Mouse (Mus musculus) urinary bladder, postnatal 36 days (tissue): ENCODE measurements around the gene Fbxo11.

Experiments used
- DNase-seq, 2 experiments: peaks; one replicate each; pipeline ENCODE4 v3.0.0; 2022; ENCODE audit warnings: low spot score in 2 of 2, mixed read lengths in 1 of 2

The Fbxo11 gene

DNA sequence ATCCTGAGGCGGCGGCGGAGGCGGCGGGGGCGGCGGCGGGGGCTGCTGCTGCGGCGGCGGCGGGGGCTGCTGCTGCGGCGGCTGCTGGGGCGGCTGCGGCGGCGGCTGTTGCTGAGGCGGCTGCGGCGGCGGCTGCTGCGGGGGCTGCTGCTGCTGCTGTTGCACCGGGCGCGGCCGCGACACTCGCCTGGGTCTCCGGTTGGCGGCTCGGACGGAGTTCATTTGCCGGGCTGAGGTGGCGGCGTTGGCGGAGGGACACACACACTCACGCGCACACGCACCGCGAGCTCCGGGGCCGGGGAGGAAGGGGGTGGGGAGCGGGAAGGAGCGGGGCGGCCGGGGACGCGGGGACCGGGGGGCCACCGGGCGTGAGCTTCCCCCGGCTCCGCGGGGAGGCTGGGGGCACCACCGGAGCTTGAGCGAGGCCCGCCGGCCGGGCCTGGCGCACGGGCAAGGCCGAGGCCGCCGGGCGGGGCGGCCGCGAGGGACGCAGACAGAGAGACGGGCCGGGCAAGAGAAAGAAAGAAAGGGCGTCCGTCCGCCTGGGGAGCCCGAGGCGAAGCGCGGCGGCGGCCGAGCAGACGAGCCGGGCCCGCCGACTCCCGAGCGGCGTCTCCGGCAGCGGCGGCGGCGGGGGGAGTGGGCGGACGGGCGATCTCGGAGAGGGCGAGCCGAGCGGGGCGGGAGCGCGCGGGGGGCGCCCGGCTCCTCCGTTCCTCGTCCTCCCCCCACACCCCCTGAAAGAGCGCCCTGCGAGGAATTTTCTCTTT is at the start of gene Fbxo11:
Gene Fbxo11, minus strand, starts transcription at position 261 of the 770 bp plus-strand sequence.
- DNase-seq: peak; percentile 48 to 50

DNA sequence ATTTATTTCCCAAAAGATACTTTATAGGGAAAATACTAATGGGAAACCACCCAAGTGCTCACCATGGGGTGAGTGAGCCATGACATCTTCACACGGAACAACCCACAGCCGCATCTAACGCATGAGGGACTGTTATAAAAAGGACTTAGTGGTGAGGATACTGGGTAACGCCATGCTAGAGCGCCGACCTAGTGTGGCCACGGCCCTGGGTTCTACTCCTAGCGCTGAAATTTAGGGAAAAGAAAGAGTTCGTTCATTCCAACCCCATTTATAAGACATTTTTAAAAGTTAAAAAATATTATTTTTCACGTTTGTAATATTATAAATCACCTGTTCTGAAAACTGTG is 48.8 kb upstream of the Fbxo11 start:
- DNase-seq: no peak

DNA sequence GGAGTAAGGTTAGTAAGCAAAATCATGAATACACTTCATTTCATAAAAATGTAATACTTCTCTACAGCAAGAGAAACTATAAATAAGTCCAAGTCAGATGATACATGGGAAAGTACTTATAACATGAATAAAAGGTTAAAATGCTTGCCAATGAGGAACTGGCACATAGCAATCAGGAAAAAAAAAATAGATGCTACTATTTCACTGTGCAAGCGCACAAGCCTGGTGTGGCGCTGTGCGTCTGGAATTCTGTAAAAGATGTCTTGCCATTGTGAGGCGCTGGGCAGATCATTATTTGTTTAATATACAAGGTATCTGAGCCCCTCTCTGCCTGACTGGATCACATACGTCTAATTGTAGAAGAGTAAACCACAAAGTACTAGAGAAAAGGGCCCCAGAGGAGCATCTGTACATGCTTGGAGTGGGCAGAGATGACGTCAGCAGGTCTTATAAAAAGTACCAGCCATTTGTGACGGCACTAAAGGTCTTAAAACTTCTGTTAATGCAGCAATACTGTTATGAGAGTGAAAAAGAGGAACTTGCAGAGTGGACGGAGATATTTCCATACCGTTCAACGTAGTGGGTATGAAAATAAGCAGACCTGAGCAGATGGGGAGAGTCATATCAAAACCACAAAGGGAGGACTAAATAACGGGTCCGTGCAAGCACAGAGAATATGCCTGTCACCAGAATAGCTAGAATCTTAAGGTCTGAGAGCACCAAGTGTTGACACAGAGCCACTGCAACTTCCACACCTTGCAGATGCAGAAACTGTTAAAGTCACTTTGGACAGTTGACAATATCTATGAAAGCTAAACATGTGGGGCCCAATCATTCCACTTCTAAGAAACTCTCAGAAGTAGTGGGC is 48.2 kb upstream of the Fbxo11 start:
- no peak for DNase-seq

- peak in 1 of 2 experiments; percentile 13 for DNase-seq
Measured at GRCm38 (mm10) chr17:88111865-88112645, 47.0 kb upstream of the Fbxo11 start.

- peak in 1 of 2 experiments; percentile 31 for DNase-seq
Measured at GRCm38 (mm10) chr17:88111081-88111796, 46.1 kb upstream of the Fbxo11 start.

GRCm38 (mm10) chr17:88107708-88108107 is 42.6 kb upstream of the Fbxo11 start:
- DNase-seq: no peak

GRCm38 (mm10) chr17:88106365-88106764 is 41.3 kb upstream of the Fbxo11 start:
- DNase-seq: peak in 1 of 2 experiments; percentile 13

DNA sequence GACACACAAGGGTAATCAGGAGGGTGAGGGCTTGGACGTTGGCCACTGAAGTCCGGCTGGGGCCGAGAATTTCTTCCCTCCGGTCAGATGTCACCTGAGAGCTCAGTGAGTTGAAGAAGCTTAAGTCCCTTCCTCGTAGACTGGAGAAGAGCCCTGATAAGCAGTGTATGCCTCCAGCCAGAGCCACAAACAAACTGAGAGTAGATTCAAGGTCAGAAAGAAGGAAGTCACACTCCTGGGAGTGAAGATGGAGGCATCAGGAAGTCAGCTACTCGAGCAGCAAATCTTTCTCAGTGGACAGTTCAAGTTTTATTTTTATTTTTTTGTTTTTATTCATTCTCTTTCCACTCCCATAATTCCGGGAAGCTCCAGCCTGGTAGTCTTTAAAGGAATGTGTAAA is 37.5 kb upstream of the Fbxo11 start:
- DNase-seq: no peak

GRCm38 (mm10) chr17:88098181-88098852 is 33.2 kb upstream of the Fbxo11 start:
- no peak for DNase-seq

DNA sequence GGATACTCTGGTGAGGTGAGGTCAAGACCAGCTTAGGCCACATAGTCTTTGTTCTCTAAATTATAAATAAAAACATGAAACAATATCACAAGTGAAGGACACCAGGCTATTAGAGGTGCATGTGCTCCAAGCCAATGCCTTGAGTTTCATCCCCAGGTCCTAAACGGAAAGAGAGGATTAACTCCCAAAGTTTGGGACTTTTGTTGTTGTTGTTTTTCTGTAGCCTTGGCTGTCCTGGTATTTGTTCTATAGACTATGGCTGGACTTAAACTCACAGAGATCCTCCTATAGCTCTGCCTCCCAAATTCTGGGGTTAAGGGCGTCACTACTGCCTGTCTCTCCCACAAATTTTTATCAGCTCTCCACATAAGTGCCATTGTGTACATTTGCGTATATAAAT is 32.5 kb upstream of the Fbxo11 start:
- DNase-seq: no peak

DNA sequence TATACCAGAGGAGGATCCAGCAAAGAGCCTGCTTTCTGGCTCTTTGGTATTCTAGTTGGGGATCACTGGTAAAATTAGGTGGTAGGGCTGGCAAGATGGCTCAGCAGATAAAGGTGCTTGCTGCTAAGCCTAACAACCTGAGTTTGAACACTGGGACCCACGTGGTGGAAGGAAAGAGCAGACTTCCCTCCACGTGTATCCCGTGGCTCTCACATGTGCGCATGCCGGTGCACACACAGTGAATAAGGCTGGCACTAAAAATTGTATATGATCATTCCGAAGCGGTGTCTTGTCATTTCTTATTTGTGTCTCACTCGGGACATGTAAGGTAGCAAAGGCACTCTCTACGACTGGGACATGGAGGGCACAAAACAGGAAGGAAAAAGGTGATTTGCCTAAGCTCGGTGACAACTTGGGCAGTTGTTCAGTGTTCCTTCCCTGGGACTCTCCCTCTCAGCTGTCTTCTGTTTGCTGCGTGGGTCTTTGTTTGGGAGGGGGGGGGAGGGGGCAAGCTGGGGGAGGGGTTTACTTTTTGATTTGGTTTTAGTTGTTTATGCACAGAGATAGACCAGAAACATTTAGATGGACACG is 31.8 kb upstream of the Fbxo11 start:
- no peak for DNase-seq

DNA sequence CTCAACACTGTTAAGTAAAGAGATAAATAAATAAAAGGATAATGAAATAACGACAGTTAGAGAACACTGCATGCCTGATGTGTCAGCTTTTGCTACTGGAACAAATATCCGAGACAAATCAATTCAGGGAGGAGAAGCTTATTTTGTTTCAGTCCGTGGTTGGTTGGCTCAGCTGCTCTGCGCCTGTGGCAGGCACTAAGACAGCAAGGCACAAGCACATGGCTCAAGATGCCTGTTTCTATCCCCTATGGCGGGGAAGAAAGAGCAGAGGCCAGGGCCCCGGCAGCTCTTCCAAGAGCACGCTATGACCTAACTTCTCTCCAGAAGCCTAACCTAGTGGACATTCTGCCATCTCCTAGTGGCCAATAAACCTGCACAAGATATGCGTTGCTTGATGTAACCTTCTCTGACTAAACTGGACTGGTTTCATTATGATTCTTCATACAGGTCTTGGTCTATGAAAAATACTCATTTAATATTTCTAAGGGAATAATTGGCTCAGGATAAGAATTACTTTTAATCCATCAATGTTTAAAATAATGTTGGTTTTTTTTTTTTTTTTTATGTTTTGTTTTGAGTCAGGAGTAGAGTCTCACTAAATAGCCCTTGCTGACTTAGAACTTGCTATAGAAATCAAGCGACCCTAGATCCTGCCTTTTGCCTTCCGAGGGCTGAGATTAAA is 30.6 kb upstream of the Fbxo11 start:
- DNase-seq: no peak

- no peak for DNase-seq
Measured at GRCm38 (mm10) chr17:88094327-88094726, 29.2 kb upstream of the Fbxo11 start.

DNA sequence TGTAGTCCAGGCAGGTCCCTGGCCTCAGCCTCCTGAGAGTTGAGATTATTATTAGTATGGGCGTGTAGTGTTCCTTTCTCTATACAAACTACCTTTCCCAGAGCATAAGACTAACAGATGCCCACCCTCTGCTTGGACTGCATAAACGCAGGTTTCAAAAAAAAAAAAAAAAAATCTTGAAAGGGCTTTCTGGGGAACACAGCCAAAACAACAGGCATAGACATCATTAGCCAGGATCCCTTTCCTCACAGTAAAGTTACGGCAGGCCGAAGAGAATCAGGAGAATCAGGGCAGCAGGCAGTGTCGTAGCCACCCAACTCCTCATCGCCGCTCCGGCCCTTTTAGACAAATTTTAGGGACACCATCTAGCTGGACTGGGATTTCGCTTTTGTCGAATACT is 28.7 kb upstream of the Fbxo11 start:
- DNase-seq: no peak

DNA sequence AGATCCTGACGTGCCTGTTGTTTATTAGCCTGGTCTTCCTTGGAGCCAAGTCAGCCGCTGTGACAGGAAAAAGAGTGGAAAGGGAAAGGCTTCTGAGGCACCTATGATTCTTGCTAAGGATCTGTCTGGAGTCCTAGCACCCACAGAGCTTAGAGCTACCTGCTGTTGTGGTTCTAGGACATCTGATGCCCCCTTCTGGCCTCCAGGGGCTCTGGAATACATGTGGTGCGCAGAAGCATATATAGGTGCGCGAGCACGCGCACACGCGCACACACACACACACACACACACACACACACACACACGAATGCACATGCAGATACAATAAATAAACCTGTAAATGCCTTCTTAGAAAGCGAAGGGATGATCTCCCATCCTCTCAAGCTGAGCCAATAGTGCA is 20.9 kb upstream of the Fbxo11 start:
- DNase-seq: no peak

DNA sequence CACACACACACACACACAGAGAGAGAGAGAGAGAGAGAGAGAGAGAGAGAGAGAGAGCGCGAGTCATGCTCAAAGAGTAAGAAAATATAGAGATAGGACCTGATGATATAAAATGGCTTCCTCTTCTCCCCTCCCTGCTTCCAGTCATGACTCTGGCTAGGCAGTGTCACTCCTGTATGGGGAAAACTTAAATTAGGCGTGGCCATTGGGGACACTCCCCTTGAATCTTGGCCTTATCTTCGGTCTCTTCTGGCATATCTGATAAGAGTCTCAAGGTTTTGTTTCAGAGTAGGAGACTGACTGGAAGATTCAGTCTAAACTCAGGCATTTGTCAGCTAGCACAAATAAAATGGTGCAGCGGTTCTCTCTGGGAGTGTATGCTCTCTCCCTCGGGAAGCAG is 16.4 kb upstream of the Fbxo11 start:
- no peak for DNase-seq

DNA sequence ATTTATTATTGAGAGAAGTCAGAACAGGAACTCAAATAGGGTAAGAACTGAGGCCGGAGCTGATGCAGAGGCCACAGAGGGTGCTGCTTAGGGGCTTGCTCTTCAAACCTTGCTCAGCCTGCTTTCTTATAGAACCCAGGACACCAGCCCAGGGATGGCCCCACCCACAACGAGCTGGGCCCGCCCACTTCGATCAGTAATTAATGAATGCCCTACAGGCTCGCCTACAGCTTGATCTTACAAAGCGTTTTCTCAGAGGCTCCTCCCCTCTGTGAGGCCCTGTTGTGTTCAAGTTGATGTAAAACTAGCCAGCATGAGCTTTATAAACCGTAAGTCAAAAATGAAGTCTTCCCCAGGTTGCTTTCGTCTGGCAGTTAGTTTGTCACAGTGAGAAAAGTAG is 14.7 kb upstream of the Fbxo11 start:
- DNase-seq: no peak

DNA sequence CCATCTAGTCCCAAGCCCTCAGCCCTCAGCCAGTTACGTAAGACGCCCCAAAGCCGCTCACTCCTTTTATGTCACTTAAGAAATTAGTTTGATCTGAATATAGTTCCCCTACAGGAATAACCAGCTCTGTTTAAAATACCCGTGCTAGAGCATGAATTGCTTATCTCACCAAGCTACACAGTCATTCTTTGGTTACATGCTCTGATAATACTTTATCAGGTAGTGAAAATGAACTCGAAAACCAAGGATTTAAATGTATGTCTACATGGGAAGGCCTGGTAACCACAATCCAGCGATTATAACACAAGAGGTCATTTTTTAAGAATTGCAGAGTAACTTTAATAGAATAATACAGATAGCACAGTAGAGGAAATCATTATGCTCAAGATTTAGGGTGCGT is 7.0 kb upstream of the Fbxo11 start:
- no peak for DNase-seq

DNA sequence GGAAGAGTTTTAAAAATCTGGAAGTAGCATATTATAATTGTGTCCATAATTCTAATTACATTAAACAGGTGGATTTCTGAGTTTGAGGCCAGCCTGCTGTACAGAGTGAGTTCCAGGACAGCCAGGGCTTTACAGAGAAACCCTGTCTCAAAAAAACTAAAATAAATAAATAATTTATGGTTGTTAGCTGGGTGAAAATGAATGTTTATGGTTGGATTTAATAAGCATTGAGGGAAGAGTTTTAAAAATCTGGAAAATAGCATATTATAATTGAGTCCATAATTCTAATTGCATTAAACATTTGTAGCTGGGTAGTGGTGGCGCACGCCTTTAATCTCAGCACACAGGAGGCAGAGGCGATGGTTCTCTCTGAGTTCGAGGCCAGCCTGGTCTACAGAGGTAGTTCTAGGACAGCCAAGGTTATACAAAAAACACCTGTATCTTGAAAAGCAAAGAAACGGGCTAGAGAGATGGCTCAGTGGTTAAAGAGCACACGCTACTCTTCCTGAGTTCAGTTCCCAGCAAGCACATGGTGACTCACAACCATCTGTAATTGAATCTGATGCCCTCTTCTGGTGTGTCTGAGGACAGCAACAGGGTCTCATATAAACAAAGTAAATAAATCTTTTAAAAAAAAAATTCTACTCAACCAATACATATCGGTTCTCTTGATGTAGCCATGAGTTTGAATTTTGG is 3.1 kb upstream of the Fbxo11 start:
- DNase-seq: no peak
